Comparison of ENCODE assay signal across 30 mouse cellular contexts in the genomic region with DNA sequence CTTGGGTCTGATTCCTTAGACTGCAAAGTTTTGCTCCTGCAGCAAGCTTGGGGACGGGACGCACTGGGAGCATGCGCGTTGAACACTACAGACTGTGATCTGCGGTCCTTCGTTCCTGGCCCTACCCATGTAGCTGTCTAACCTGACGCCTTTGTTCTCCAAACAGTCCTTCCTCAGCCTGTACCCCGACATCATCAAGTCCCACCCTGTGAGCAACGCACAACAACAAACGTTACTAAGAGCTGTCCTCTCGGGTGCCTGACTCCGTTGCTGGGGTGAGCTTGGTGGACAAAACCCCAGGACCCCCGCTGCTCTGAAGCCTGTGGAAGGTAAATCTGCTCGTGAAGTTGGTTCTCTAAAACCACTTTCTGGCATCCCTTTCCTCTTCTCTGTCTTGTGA. TPM values are rescaled to one million over a fixed set of nuclear protein-coding genes. Genes with fewer than 3 reads are reported as not detected.
DNase-seq lines count a peak whose midpoint lies in the region; ATAC-seq and TF ChIP-seq lines count a peak whose summit lies in the region.
"Had no signal": no experiment of that assay in that cellular context is flagged by ENCODE, and none has a peak within 500 bp of the region (broad histone marks: within the 10 kb centered on the region; RNA-seq: fewer than 3 reads in every experiment).

Gene Faiml, minus strand, starts transcription at position 101 of the 400 bp plus-strand sequence.

- no peak within 1 kb of the TSS for H3K4me2 ChIP-seq in lung, postnatal 0 days (replicated peaks; ENCODE audit: low read depth, low read length)
- no peak within 1 kb of the TSS for H3K4me2 ChIP-seq in midbrain, embryonic 11.5 days

- no peaks in the 10 kb centered on the region for H3K27me3 ChIP-seq in testis, adult 2 months (ENCODE audit: control insufficient read depth, insufficient read depth, low read length)
- H3K27me3 ChIP-seq in lung, postnatal 0 days (replicated peaks; ENCODE audit: insufficient read depth, low read length): no peaks in the 10 kb centered on the region
- no peaks in the 10 kb centered on the region for H3K27me3 ChIP-seq in midbrain, embryonic 11.5 days (ENCODE audit: control insufficient read depth, insufficient read depth, low read length)
- H3K27me3 ChIP-seq: Patski had no signal

- no peak within 1 kb of the TSS for H3K27ac ChIP-seq in testis, adult 2 months (ENCODE audit: control insufficient read depth, insufficient read depth, low read depth, low read length)
- no peak within 1 kb of the TSS for H3K27ac ChIP-seq in lung, postnatal 0 days (ENCODE audit: low read length)
- no peak within 1 kb of the TSS for H3K27ac ChIP-seq in midbrain, embryonic 11.5 days (ENCODE audit: low read depth, low read length)

- H3K4me1 ChIP-seq in testis, adult 2 months (ENCODE audit: control insufficient read depth, insufficient read depth, low read length): peaks cover 2% of the 10 kb centered on the region
- no peaks in the 10 kb centered on the region for H3K4me1 ChIP-seq in lung, postnatal 0 days (ENCODE audit: insufficient read depth, low read depth, low read length)
- H3K4me1 ChIP-seq in midbrain, embryonic 11.5 days (ENCODE audit: control insufficient read depth, insufficient read depth, low read length): no peaks in the 10 kb centered on the region; the same call in 1 of the 2 replicates

- WGBS in lung, postnatal 0 days: 83% methylated on average over 14 of the region's 14 CpGs
- 85% methylated on average over 14 of the region's 14 CpGs for whole genome bisulfite sequencing in midbrain, embryonic 11.5 days

- no peak for DNase-seq in testis, postnatal 10 days (ENCODE audit: low spot score)
- DNase-seq in R1 (ENCODE audit: low read depth, low spot score): peak; percentile 47
- DNase-seq in ZHBTc4 (ENCODE audit: low read depth, low spot score): peak; percentile 11
- peak; percentile 19 for DNase-seq in testis, postnatal 14 days (ENCODE audit: low spot score)
- DNase-seq in lung, postnatal 0 days (ENCODE audit: low spot score): no peak
- no peak for DNase-seq in midbrain, embryonic 11.5 days (ENCODE audit: low spot score, missing footprints)
- DNase-seq: adrenal gland, adult 2 months; adrenal gland, adult 8-10 months; adrenal gland, postnatal 10 days; adrenal gland, postnatal 14 days; adrenal gland, postnatal 25 days; adrenal gland, postnatal 36 days; B cell, adult 2 months; cerebellum, adult 11 months; cerebellum, adult 11-12 months; cerebellum, adult 18-20 months; cerebellum, adult 2 months had no signal

- TF ChIP-seq POLR2A in testis, adult 2 months (IDR thresholded peaks at IDR 0.05; ENCODE audit: control insufficient read depth, low read depth, low read length): peak; percentile 48; the same call in 1 of the 2 replicates

- ATAC-seq in lung, postnatal 0 days: no peak
- ATAC-seq in granulocyte monocyte progenitor cell, adult 5-6 weeks (replicated peaks; ENCODE audit: poor library complexity, severe bottlenecking): no peak
- ATAC-seq in midbrain, embryonic 11.5 days (ENCODE audit: low FRiP score): no peak
- ATAC-seq: activated CD4-positive, CD25-positive, alpha-beta regulatory T cell, adult 4 months; CD4-positive, CD25-positive, alpha-beta regulatory T cell, adult 4 months; Patski had no signal

- H3K9ac ChIP-seq in lung, postnatal 0 days (replicated peaks; ENCODE audit: low read depth): no peak within 1 kb of the TSS
- no peak within 1 kb of the TSS for H3K9ac ChIP-seq in midbrain, embryonic 11.5 days (ENCODE audit: low read length)

- TF ChIP-seq EP300 in lung, postnatal 0 days (IDR thresholded peaks at IDR 0.05): no peak

- H3K36me3 ChIP-seq in testis, adult 2 months (ENCODE audit: control insufficient read depth, insufficient read depth, low read length): no peaks in the 10 kb centered on the region
- no peaks in the 10 kb centered on the region for H3K36me3 ChIP-seq in lung, postnatal 0 days (ENCODE audit: insufficient read depth, low read length)
- no peaks in the 10 kb centered on the region for H3K36me3 ChIP-seq in midbrain, embryonic 11.5 days (ENCODE audit: control insufficient read depth, insufficient read depth, low read length)
- H3K36me3 ChIP-seq: G1E had no signal

- peak within 1 kb of the TSS; percentile 83 for H3K4me3 ChIP-seq in testis, adult 2 months (ENCODE audit: control insufficient read depth, low read depth, low read length)
- H3K4me3 ChIP-seq in lung, postnatal 0 days (ENCODE audit: low read depth, low read length): no peak within 1 kb of the TSS
- no peak within 1 kb of the TSS for H3K4me3 ChIP-seq in midbrain, embryonic 11.5 days (ENCODE audit: low read depth, low read length)

- H3K9me3 ChIP-seq in lung, postnatal 0 days (ENCODE audit: low read length): no peaks in the 10 kb centered on the region
- no peaks in the 10 kb centered on the region for H3K9me3 ChIP-seq in midbrain, embryonic 11.5 days (ENCODE audit: control insufficient read depth, low read length)
- H3K9me3 ChIP-seq: G1E had no signal

- TF ChIP-seq CTCF in testis, adult 2 months (IDR thresholded peaks at IDR 0.05; ENCODE audit: control insufficient read depth, insufficient read depth, insufficient replicate concordance, low read depth, low read length): no peak
- no peak for TF ChIP-seq CTCF in lung, postnatal 0 days (IDR thresholded peaks at IDR 0.05)

RNA-seq across cellular contexts. Expression of gene Faiml, which starts in this region (rescaled TPM):
- 10.2 and 15.7 TPM in 2 replicates for polyA plus RNA-seq in testis, adult 2 months (2012; rRNA removed)
- not detected in 2 replicates for polyA plus RNA-seq in lung, postnatal 0 days (2015; fragmentation: Nextera tagmentation; extraction: Ambion mirVana)
- not detected in 2 replicates for total RNA-seq in granulocyte monocyte progenitor cell, adult 5-6 weeks (2014; fragmentation: Nextera tagmentation)
- total RNA-seq in granulocyte monocyte progenitor cell, adult 5-6 weeks (2017): not detected in 2 replicates
- not detected in 2 replicates for polyA plus RNA-seq in midbrain, embryonic 11.5 days (2014; fragmentation: Nextera tagmentation; extraction: Ambion mirVana)
- total RNA-seq: adrenal gland, adult 18-20 months; adrenal gland, adult 2 months; adrenal gland, adult 8-10 months; adrenal gland, postnatal 10 days; adrenal gland, postnatal 14 days; adrenal gland, postnatal 25 days; adrenal gland, postnatal 36 days; adrenal gland, postnatal 4 days; CH12.LX; ES-E14; G1E; MEL had no signal
- polyA plus RNA-seq: activated CD4-positive, CD25-positive, alpha-beta regulatory T cell, adult 4 months; adrenal gland, adult 2 months; brain, embryonic 14.5 days; C2C12; CD4-positive, CD25-positive, alpha-beta regulatory T cell, adult 4 months; cerebellum, adult 2 months; G1E had no signal

Comparison
In these comparisons a context has a peak if more than half of its experiments do, and no peak if none do; other contexts are left out.
1. RNA of gene Faiml (polyA plus RNA-seq): 10.2 to 15.7 TPM in testis, adult 2 months; not detected in lung, postnatal 0 days and not detected in midbrain, embryonic 11.5 days; every median in the first group is over 10 times any median in the second.
2. DNase-seq: peak in R1 (single experiment), ZHBTc4 (single experiment) and testis, postnatal 14 days (single experiment); none in testis, postnatal 10 days (single experiment), lung, postnatal 0 days (single experiment) and midbrain, embryonic 11.5 days (single experiment).